In the genomic region with DNA sequence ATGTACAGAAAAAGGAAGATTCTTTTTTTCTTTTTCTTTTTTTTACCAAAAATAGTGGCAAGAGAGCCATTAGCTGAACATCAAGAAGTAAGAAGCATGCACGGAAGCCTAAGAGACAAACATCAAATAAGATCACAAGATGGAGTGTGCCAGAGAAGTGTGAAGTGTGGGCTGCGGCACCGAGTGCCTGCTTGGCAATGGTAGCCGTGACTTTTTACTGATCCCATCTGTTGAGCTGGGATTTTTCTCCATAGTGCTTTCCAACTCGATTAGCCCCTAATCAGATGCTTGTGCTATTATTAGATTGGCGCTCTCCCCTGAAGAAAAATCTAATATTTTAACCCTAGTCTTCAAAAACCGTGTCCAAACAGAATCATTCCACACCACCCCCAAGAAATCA, we compare ENCODE assay signal across 18 mouse cellular contexts.
A peak's percentile ranks its signal among the peaks of the same experiment; 100 is the strongest.
DNase-seq lines count a peak whose midpoint lies in the region; ATAC-seq and TF ChIP-seq lines count a peak whose summit lies in the region.
"Had no signal": no experiment of that assay in that cellular context is flagged by ENCODE, and none has a peak within 500 bp of the region (broad histone marks: within the 10 kb centered on the region; RNA-seq: fewer than 3 reads in every experiment).

No protein-coding gene starts in this region.

- no peak for ATAC-seq in megakaryocyte, adult 5-6 weeks (ENCODE audit: poor library complexity, severe bottlenecking)
- ATAC-seq: hindbrain, embryonic 16.5 days; intestine, embryonic 16.5 days had no signal

- peak; percentile 15 to 51 for DNase-seq in frontal cortex, postnatal 36 days (ENCODE audit: low spot score in 2 of 2)
- no peak for DNase-seq in frontal cortex, postnatal 14 days (ENCODE audit: low spot score in 2 of 2)
- DNase-seq in right cerebral cortex, adult 2 months (ENCODE audit: low spot score in 2 of 2) = peak; percentile 11 to 15
- no peak for DNase-seq in right cerebral cortex, postnatal 25 days
- peak; percentile 28 to 54 for DNase-seq in layer of hippocampus, adult 2 months (ENCODE audit: low spot score in 2 of 2)
- DNase-seq in adrenal gland, postnatal 25 days = no peak
- DNase-seq: adrenal gland, adult 2 months; cerebellum, adult 11-12 months; cerebellum, postnatal 25 days; gastrocnemius, postnatal 36 days; kidney, postnatal 4 days had no signal

- TF ChIP-seq CTCF in layer of hippocampus, adult 2 months (conservative IDR thresholded peaks at IDR 0.05) = no peak

- H3K27ac ChIP-seq in layer of hippocampus, adult 2 months = no peak overlapping the region
- H3K27ac ChIP-seq: liver, embryonic 14.5 days; midbrain, embryonic 12.5 days; neural tube, embryonic 12.5 days; stomach, postnatal 0 days had no signal

- H3K4me3 ChIP-seq in layer of hippocampus, adult 2 months = no peak overlapping the region
- H3K4me3 ChIP-seq: midbrain, embryonic 12.5 days; neural tube, embryonic 12.5 days had no signal

Comparison
In these comparisons a context has a peak if more than half of its experiments do, and no peak if none do; other contexts are left out.
1. DNase-seq: peak in frontal cortex, postnatal 36 days (2 of 2), right cerebral cortex, adult 2 months (2 of 2) and layer of hippocampus, adult 2 months (2 of 2); none in frontal cortex, postnatal 14 days (0 of 2), right cerebral cortex, postnatal 25 days (single experiment) and adrenal gland, postnatal 25 days (single experiment).